Mouse (Mus musculus): Measurements from ENCODE around the gene Fam240a. TPM values are rescaled to one million over a fixed set of nuclear protein-coding genes. Genes with fewer than 3 reads are reported as not detected.
A peak's percentile ranks its signal among the peaks of the same experiment; 100 is the strongest.

The Fam240a gene
- total RNA-seq, 2 experiments from 2014 or later = not detected

- no peak for DNase-seq (ENCODE audit: low spot score in 2 of 2)
Observed at GRCm38 (mm10) chr9:110945926-110946325, 29.3 kb upstream of the Fam240a start, which contains the start of gene Tdgf1. Tdgf1 (minus strand) TSS chr9:110946158.

GRCm38 (mm10) chr9:110945343-110945742, 28.7 kb upstream of the Fam240a start:
- DNase-seq (ENCODE audit: low spot score in 2 of 2) = no peak

GRCm38 (mm10) chr9:110944265-110944664, 27.6 kb upstream of the Fam240a start:
- DNase-seq (ENCODE audit: low spot score in 2 of 2) = no peak

- no peak for DNase-seq (ENCODE audit: low spot score in 2 of 2)
Observed at GRCm38 (mm10) chr9:110937506-110938490, 21.1 kb upstream of the Fam240a start.

- no peak for DNase-seq (ENCODE audit: low spot score in 2 of 2)
Observed at GRCm38 (mm10) chr9:110935941-110936340, 19.3 kb upstream of the Fam240a start.

- DNase-seq (ENCODE audit: low spot score in 2 of 2) = peak; percentile 58 to 85
Observed at GRCm38 (mm10) chr9:110933850-110934437, 17.3 kb upstream of the Fam240a start.

GRCm38 (mm10) chr9:110931573-110931972, 14.9 kb upstream of the Fam240a start:
- DNase-seq (ENCODE audit: low spot score in 2 of 2) = no peak

GRCm38 (mm10) chr9:110922759-110923158, 6.1 kb upstream of the Fam240a start:
- peak; percentile 57 to 80 for DNase-seq (ENCODE audit: low spot score in 2 of 2)

- DNase-seq (ENCODE audit: low spot score in 2 of 2) = no peak
Observed at GRCm38 (mm10) chr9:110920665-110921419, 4.2 kb upstream of the Fam240a start.

- no peak for DNase-seq (ENCODE audit: low spot score in 2 of 2)
Observed at GRCm38 (mm10) chr9:110915466-110915865, 1.2 kb downstream of the Fam240a start.

GRCm38 (mm10) chr9:110914631-110915236, 1.9 kb downstream of the Fam240a start:
- DNase-seq (ENCODE audit: low spot score in 2 of 2) = no peak

GRCm38 (mm10) chr9:110909371-110909967, 7.2 kb downstream of the Fam240a start:
- peak in 1 of 2 experiments; percentile 38 for DNase-seq (ENCODE audit: low spot score in 2 of 2)

GRCm38 (mm10) chr9:110908631-110909016, 8.0 kb downstream of the Fam240a start:
- DNase-seq (ENCODE audit: low spot score in 2 of 2) = no peak

- DNase-seq (ENCODE audit: low spot score in 2 of 2) = no peak
Observed at GRCm38 (mm10) chr9:110907838-110908630, 8.6 kb downstream of the Fam240a start.

GRCm38 (mm10) chr9:110907201-110907837, 9.3 kb downstream of the Fam240a start:
- no peak for DNase-seq (ENCODE audit: low spot score in 2 of 2)

- DNase-seq (ENCODE audit: low spot score in 2 of 2) = no peak
Observed at GRCm38 (mm10) chr9:110902271-110902670, 14.4 kb downstream of the Fam240a start.

- no peak for DNase-seq (ENCODE audit: low spot score in 2 of 2)
Observed at GRCm38 (mm10) chr9:110901204-110901603, 15.5 kb downstream of the Fam240a start.

GRCm38 (mm10) chr9:110899451-110900008, 17.1 kb downstream of the Fam240a start:
- DNase-seq (ENCODE audit: low spot score in 2 of 2) = no peak

GRCm38 (mm10) chr9:110896595-110896994, 20.1 kb downstream of the Fam240a start:
- DNase-seq (ENCODE audit: low spot score in 2 of 2) = no peak

Data from layer of hippocampus, postnatal 14 days (tissue).